In genomic region chr11:75344163-75344562, GRCm38 (mm10) we compare ENCODE assay signal across 19 mouse cellular contexts. TPM values are rescaled to one million over a fixed set of nuclear protein-coding genes. Genes with fewer than 3 reads are reported as not detected.
DNase-seq lines count a peak whose midpoint lies in the region; ATAC-seq and TF ChIP-seq lines count a peak whose summit lies in the region.
"Had no signal": no experiment of that assay in that cellular context is flagged by ENCODE, and none has a peak within 500 bp of the region (broad histone marks: within the 10 kb centered on the region; RNA-seq: fewer than 3 reads in every experiment).

No protein-coding gene starts in this region.

- DNase-seq in kidney, adult 11 months, result no peak
- peak; percentile 46 for DNase-seq in lung, postnatal 0 days (ENCODE audit: low spot score)
- DNase-seq in lung, postnatal 4 days, result no peak
- DNase-seq in CD4-positive, CD25-positive, alpha-beta regulatory T cell, adult 2 months (ENCODE audit: low read depth, low spot score), result peak; percentile 60
- DNase-seq in lung, postnatal 36 days, result peak; percentile 43
- no peak for DNase-seq in layer of hippocampus, adult 8-10 months (ENCODE audit: low spot score in 2 of 2)
- no peak for DNase-seq in right cerebral cortex, adult 2 months (ENCODE audit: low spot score in 2 of 2)
- DNase-seq: adrenal gland, postnatal 25 days; cerebellum, adult 18-20 months; heart, postnatal 36 days; right cerebral cortex, adult 18-20 months; thymus, postnatal 14 days had no signal

- peak overlapping the region; percentile 37; the same call in 1 of the 2 replicates for H3K27ac ChIP-seq in kidney, embryonic 15.5 days
- H3K27ac ChIP-seq in lung, postnatal 0 days (ENCODE audit: low read length), result no peak overlapping the region
- H3K27ac ChIP-seq: forebrain, embryonic 15.5 days; limb, embryonic 15.5 days; midbrain, embryonic 13.5 days had no signal

- H3K27me3 ChIP-seq in kidney, embryonic 15.5 days, result no peaks in the 10 kb centered on the region
- H3K27me3 ChIP-seq in lung, postnatal 0 days (replicated peaks; ENCODE audit: insufficient read depth, low read length), result no peaks in the 10 kb centered on the region
- H3K27me3 ChIP-seq: forebrain, embryonic 15.5 days; heart, embryonic 12.5 days; limb, embryonic 15.5 days; midbrain, embryonic 13.5 days had no signal

- no peak overlapping the region for H3K4me3 ChIP-seq in kidney, embryonic 15.5 days (replicated peaks)
- H3K4me3 ChIP-seq in lung, postnatal 0 days (ENCODE audit: low read depth, low read length), result no peak overlapping the region
- H3K4me3 ChIP-seq: erythroblast, embryonic 14.5 days; forebrain, embryonic 15.5 days; heart, embryonic 12.5 days; limb, embryonic 15.5 days; midbrain, embryonic 13.5 days had no signal

- H3K4me1 ChIP-seq in kidney, embryonic 15.5 days, result peaks cover 34% of the 10 kb centered on the region
- peaks cover 4% of the 10 kb centered on the region; the same call in 1 of the 2 replicates for H3K4me1 ChIP-seq in lung, postnatal 0 days (ENCODE audit: insufficient read depth, low read depth, low read length)

- WGBS in kidney, embryonic 15.5 days, result 51% methylated on average over 2 of the region's 2 CpGs
- WGBS in lung, postnatal 0 days, result 50% methylated on average over 2 of the region's 2 CpGs

- H3K4me2 ChIP-seq in kidney, embryonic 15.5 days, result no peak overlapping the region
- no peak overlapping the region for H3K4me2 ChIP-seq in lung, postnatal 0 days (replicated peaks; ENCODE audit: low read depth, low read length)
- H3K4me2 ChIP-seq: forebrain, embryonic 15.5 days; heart, embryonic 12.5 days; limb, embryonic 15.5 days; midbrain, embryonic 13.5 days had no signal

- H3K36me3 ChIP-seq in kidney, embryonic 15.5 days, result peaks cover 27% of the 10 kb centered on the region
- no peaks in the 10 kb centered on the region for H3K36me3 ChIP-seq in lung, postnatal 0 days (ENCODE audit: insufficient read depth, low read length)

- H3K9ac ChIP-seq in kidney, embryonic 15.5 days, result no peak overlapping the region
- H3K9ac ChIP-seq in lung, postnatal 0 days (replicated peaks; ENCODE audit: low read depth), result no peak overlapping the region
- H3K9ac ChIP-seq: forebrain, embryonic 15.5 days; heart, embryonic 12.5 days; limb, embryonic 15.5 days; midbrain, embryonic 13.5 days had no signal

- TF ChIP-seq CTCF in lung, postnatal 0 days (IDR thresholded peaks at IDR 0.05), result no peak

- TF ChIP-seq EP300 in lung, postnatal 0 days (IDR thresholded peaks at IDR 0.05), result no peak

- no peaks in the 10 kb centered on the region for H3K9me3 ChIP-seq in kidney, embryonic 15.5 days (replicated peaks)
- H3K9me3 ChIP-seq in lung, postnatal 0 days (ENCODE audit: low read length), result no peaks in the 10 kb centered on the region
- H3K9me3 ChIP-seq: forebrain, embryonic 15.5 days; heart, embryonic 12.5 days; limb, embryonic 15.5 days; midbrain, embryonic 13.5 days had no signal

- no peak for ATAC-seq in kidney, embryonic 15.5 days (replicated peaks; ENCODE audit: low FRiP score)
- ATAC-seq in lung, postnatal 0 days, result no peak
- ATAC-seq: forebrain, embryonic 15.5 days; inflammation-experienced regulatory T-cells, adult 6 months; midbrain, embryonic 13.5 days had no signal

RNA-seq across cellular contexts. Expression of gene Rpa1, which starts 4.0 kb away (rescaled TPM):
- 123 and 128 TPM in 2 replicates for polyA plus RNA-seq in kidney, embryonic 15.5 days (2015; fragmentation: Nextera tagmentation; extraction: Ambion mirVana)
- 44.7 and 52.3 TPM in 2 replicates for polyA plus RNA-seq in lung, postnatal 0 days (2015; fragmentation: Nextera tagmentation; extraction: Ambion mirVana)
- 10 to 100 TPM; 61.7 to 67.5 (median 66.1) TPM for total RNA-seq in layer of hippocampus, adult 8-10 months (2022)

RNA-seq across cellular contexts. Expression of gene Smyd4, which starts 4.1 kb away (rescaled TPM):
- polyA plus RNA-seq in kidney, embryonic 15.5 days (2015; fragmentation: Nextera tagmentation; extraction: Ambion mirVana), result 14.6 and 15.2 TPM in 2 replicates
- polyA plus RNA-seq in lung, postnatal 0 days (2015; fragmentation: Nextera tagmentation; extraction: Ambion mirVana), result 6.4 and 6.6 TPM in 2 replicates
- 10 to 100 TPM; 15.0 to 23.6 (median 19.6) TPM for total RNA-seq in layer of hippocampus, adult 8-10 months (2022)

Comparison
In these comparisons a context has a peak if more than half of its experiments do, and no peak if none do; other contexts are left out.
1. DNase-seq: peak in lung, postnatal 0 days (single experiment), CD4-positive, CD25-positive, alpha-beta regulatory T cell, adult 2 months (single experiment) and lung, postnatal 36 days (single experiment); none in kidney, adult 11 months (single experiment), lung, postnatal 4 days (0 of 2), layer of hippocampus, adult 8-10 months (0 of 2) and right cerebral cortex, adult 2 months (0 of 2).